Mouse (Mus musculus) heart, postnatal 36 days (tissue): ENCODE results near the gene Dnlz. TPM values are rescaled to one million over a fixed set of nuclear protein-coding genes. Genes with fewer than 3 reads are reported as not detected.

ENCODE experiments used
- DNase-seq, 2 experiments: peaks; one replicate each; pipeline ENCODE4 v3.0.0; 2021 to 2022
- intact Hi-C: fragments of 180-260 bp; cut with DNase I; formaldehyde crosslinking; loops from one replicate; pipeline ENCODE4 v1.15.1; 2025
- total RNA-seq, 2 experiments: library from RNA; stranded (reverse); gene quantifications; 2 replicates each; pipeline ENCODE4 v1.2.3; 2021

Gene Dnlz
- total RNA-seq, 2 experiments from 2014 or later: 21.1 to 21.4 TPM

DNA sequence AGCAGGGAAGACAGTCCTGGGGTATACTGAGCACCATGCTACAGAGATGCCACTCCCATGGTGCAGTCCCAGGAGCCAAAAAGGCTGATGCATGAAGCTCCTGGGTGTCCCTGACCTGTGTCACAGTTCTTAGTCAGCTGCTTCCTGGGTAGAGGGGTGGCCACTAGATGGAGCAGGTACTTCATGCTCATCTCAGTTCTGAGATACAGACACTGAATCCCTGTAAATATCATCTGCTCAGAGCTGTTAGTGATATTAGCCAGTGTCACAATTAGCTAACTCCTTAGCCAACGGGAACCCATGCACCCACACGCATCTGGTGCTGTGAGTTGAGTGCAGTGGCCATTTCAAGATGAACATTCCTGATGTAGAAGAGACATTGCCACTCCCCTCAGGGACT lies 27.0 kb downstream of the Dnlz start:
- DNase-seq: no peak
- intact Hi-C loops: loop anchor here (1.0 to 5.0 kb wide), 3 partner anchors 27 to 241 kb away; partner anchors contain the start of genes Dnlz and Inpp5e

- intact Hi-C loops: no loop called here
- no peak for DNase-seq
Measured at GRCm38 (mm10) chr2:26323589-26324325, 28.2 kb downstream of the Dnlz start.

GRCm38 (mm10) chr2:26320245-26321185 lies 31.4 kb downstream of the Dnlz start:
- no peak for DNase-seq
- intact Hi-C loops: no loop called here

GRCm38 (mm10) chr2:26319519-26320244 lies 32.2 kb downstream of the Dnlz start:
- intact Hi-C loops: loop anchor here (5.0 kb wide), 2 partner anchors 33 to 123 kb away; partner anchors contain the start of gene Dnlz
- DNase-seq: no peak

GRCm38 (mm10) chr2:26319109-26319508 lies 32.8 kb downstream of the Dnlz start:
- intact Hi-C loops: loop anchor here (5.0 kb wide), 2 partner anchors 33 to 123 kb away; partner anchors contain the start of gene Dnlz
- DNase-seq: no peak

DNA sequence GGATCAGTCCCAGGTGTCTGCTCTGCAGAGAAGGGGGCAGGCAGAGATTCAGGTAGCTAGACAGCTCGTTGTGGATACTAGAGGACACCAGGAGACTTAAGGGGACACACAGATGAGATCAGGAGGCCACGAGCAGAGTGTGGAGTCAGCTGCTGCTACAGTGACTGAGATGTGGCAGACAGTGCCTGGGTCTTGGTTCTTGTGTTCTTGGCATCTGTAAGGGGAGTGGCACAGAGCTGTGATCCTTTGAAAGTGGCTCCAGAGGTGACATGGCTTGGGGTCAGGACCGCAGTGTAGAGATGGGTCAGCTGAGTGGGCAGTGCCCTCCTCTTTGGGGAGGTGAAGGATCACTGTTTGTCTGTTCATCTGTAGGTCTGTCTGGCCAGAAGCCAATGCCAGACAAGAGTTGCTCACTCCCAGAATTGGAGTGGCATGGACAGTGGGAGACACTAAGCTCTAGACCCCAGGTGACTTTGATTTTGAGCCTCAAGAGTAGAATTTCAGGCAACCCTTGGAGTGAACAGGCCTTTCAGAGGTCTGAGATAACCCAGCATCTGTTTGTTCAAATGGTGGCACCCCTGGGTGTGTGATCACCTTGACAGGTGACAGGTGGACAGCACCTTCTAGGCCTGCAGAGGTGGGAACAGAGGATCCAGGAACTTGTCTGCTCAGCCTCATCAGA lies 33.8 kb downstream of the Dnlz start:
- no peak for DNase-seq
- intact Hi-C loops: loop anchor here (5.0 kb wide), 2 partner anchors 34 to 124 kb away; partner anchors contain the start of gene Dnlz

GRCm38 (mm10) chr2:26317371-26317770 lies 34.5 kb downstream of the Dnlz start:
- intact Hi-C loops: loop anchor here (5.0 kb wide), 2 partner anchors 35 to 125 kb away; partner anchors contain the start of gene Dnlz
- no peak for DNase-seq

DNA sequence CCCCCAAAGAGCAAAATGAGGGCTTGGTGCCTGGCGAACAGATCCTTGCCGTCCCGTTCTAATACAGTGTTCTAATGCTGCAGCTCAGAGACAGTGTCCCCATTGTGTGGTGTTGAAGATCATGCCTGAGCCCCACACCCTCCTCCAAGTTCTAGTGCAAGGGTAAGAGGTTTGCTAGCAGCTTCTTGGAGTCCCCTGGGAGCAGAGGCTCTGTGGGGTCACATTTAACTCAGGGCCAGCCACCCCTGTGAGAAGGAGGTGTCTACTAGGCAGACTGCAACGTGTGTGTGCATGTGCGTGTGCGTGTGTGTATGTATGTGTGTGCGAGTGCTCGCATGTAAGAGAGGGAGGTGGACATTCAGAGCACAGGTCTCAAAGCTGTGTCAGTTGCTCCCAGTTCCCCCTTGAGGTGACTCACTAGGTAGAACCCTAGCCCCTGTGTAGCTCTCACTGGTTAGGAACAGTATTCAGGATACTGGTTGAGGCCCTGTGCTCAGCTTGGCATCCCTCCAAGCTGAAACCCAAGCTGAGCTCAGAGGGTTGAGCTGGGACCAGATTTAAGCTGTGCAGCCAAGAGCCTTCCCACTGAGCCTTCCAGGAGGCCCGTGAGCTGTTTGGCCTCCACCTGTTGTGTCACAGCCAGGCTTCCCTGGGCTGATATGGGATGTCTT lies 35.2 kb downstream of the Dnlz start:
- intact Hi-C loops: loop anchor here (5.0 kb wide), 2 partner anchors 36 to 126 kb away; partner anchors contain the start of gene Dnlz
- DNase-seq: peak in 1 of 2 experiments; percentile 25

DNA sequence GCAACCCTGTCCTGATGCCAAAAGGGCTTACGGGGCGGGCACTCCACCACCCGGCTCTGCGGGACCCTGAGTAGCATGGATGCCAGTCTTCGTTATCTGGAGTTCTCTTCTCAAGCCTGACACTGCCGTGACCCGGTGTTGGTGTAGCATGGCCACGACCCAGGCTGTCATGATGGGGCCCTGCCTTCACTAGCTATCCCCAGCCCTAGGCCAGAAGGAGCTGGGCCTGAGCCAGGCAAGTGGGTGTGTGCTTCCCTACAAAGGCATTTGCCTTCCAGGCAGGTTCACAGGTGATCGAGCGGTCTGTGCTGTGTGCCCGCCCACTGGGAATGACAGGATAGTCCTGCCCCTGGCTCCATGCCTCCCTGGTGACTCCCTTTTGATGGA lies 36.0 kb downstream of the Dnlz start:
- peak; percentile 52 to 56 for DNase-seq
- intact Hi-C loops: loop anchor here (5.0 kb wide), 2 partner anchors 36 to 126 kb away; partner anchors contain the start of gene Dnlz

DNA sequence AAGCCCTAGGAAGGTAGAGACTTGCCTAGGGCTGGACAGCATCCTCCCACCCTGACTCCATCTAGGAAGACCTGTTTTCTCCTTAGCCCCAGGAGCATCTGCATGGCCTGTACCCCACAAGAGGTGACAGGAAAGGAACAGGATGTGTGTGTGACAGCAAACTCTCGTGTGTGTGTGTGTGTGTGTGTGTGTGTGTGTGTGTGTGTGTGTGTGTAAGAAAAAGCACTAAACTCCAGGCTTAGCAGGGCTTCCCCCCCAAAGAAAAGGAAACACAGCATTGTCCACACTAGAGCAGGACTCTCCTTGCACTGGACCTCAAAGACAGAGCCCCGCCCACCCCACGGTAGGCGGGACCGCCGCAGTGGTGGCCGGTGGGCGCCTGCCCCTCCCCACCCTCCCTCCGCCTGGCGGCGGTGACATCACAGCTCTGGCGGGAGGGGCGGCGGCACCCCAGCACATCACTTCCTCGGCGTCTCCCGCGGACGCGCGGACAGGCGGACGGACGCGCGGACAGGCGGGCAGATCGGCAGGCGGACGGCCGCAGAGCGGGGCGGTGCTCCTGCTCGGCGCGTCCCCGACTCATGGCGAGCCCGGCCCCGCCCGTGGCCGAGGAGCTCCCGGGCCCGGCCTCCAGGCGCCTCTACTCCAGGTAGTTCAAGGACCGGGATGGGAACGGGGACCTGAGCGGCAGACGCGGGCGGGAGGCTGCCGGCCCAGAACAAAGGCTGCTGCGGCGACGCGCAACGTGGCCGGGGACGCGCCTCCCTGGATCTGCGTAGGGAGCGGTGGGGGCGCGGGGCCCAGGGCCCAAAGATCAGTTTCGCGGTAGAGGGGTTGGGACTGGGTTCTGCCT lies 36.6 kb downstream of the Dnlz start, which contains the start of gene Gpsm1:
TSS of gene Gpsm1 (plus strand) at position 444 of the 853 bp plus-strand sequence.
- peak; percentile 83 to 87 for DNase-seq
- intact Hi-C loops: loop anchor here (5.0 kb wide), 2 partner anchors 37 to 127 kb away; partner anchors contain the start of gene Dnlz

- intact Hi-C loops: loop anchor here (5.0 kb wide), 2 partner anchors 38 to 128 kb away; partner anchors contain the start of gene Dnlz
Measured at GRCm38 (mm10) chr2:26314281-26315071, 37.4 kb downstream of the Dnlz start.

DNA sequence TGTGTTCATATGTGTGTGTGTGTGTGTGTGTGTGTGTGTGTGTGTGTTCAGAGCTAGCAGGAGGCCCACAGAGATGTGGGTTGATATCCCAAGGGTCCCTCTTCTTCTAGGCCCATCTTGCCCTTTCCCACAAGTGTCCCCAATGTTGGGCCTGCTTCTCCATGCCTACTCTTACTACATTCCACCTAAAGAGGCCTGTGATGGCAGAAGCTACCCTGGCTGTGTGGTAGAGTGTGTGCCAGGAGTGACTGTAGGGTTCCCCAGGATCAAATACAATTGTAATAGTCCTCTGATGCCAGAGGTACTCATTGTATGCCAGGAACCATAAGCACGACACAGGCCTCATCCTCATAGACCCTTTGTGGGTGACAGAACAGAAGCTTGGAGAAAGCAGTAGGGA lies 38.5 kb downstream of the Dnlz start:
- DNase-seq: no peak
- intact Hi-C loops: no loop called here

More at GRCm38 (mm10) chr2:26314281-26315071, 37.4 kb downstream of the Dnlz start:
- peak; percentile 53 to 61 for DNase-seq

DNA sequence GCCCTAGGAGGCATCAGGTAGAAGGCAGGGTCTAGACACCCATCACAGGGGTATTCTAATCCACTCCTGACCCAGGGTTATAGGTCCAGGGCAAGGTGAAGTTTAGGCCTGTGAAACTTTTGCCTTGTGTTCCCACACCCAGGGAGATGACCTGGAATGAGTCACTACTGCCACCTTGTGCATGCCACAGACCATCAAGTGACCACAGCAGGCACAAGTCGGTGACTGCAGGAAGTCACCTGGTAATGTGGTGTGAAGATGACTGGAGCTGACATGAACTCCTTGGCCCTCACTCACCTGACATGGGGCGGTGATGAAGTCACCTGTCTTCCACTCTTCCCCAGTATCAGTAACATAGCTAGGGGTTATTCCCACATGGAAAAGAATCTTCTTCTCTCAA lies 39.1 kb downstream of the Dnlz start:
- intact Hi-C loops: no loop called here
- DNase-seq: no peak

GRCm38 (mm10) chr2:26311936-26312335 lies 40.0 kb downstream of the Dnlz start:
- intact Hi-C loops: no loop called here
- DNase-seq: no peak

DNA sequence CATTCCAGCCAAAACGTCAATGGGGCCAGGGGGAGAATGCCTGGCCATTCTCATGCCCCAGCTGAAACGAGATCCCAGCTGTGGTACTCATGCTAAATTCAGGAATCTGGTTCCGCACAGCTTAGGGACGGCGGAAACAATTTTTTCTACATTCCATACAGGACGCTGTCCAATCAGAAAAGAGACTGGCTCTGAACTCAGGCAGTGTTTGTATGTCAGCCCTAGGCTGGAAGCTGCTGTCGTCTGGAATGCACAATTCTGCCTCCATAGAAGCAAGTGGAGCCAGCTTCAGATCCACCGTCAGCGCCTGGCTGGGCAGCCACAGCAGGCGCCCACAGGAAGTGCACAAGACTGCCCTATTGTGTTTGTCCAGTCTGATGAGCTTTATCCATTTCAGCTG lies 42.2 kb downstream of the Dnlz start:
- no peak for DNase-seq
- intact Hi-C loops: no loop called here

- intact Hi-C loops: no loop called here
- no peak for DNase-seq
Measured at GRCm38 (mm10) chr2:26306702-26307101, 45.2 kb downstream of the Dnlz start.

- intact Hi-C loops: no loop called here
- no peak for DNase-seq
Measured at GRCm38 (mm10) chr2:26305555-26305954, 46.4 kb downstream of the Dnlz start.
